Mouse (Mus musculus): ENCODE results near the gene Pkp1. TPM values are rescaled to one million over a fixed set of nuclear protein-coding genes. Genes with fewer than 3 reads are reported as not detected.
A peak's percentile ranks its signal among the peaks of the same experiment; 100 is the strongest.

Pkp1 gene
- polyA plus RNA-seq, 1 experiment from 2014 or later: 0.04 TPM

- H3K9ac ChIP-seq: no peak overlapping the region
- 58% methylated on average over 6 of the region's 6 CpGs for WGBS
Measured at GRCm38 (mm10) chr1:135941259-135942006, 22.4 kb upstream of the Pkp1 start.

DNA sequence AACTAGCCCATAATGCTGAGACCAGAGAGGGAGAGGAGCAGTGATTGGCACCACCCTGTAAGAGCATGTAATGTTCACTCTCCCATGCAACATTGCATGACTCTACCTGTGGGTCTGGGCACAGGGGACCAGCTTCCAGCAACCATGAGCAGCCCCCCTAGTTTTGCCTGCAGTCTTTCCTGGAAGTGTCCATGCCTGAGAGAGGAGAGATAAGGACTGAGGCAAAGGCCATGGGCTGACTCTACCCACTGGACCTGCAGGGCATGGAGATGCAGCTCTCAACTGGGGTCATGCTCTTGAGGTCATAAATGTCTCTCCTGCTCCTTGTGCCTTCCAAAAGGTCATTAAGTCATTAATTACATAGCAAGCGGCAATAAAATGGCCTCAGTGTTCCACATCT is 17.1 kb upstream of the Pkp1 start:
- H3K36me3 ChIP-seq: no peaks in the 10 kb centered on the region
- H3K27me3 ChIP-seq (replicated peaks): peaks cover 6% of the 10 kb centered on the region
- ATAC-seq (ENCODE audit: insufficient number of reproducible peaks, low FRiP score): no peak
- no peak overlapping the region for H3K4me3 ChIP-seq
- WGBS: 75% methylated on average over 1 of the region's 1 CpGs
- H3K27ac ChIP-seq (ENCODE audit: poor library complexity, severe bottlenecking): no peak overlapping the region
- peaks cover 8% of the 10 kb centered on the region for H3K4me1 ChIP-seq (replicated peaks)
- no peaks in the 10 kb centered on the region for H3K9me3 ChIP-seq (replicated peaks)
- no peak overlapping the region for H3K9ac ChIP-seq
- no peak overlapping the region for H3K4me2 ChIP-seq

More at GRCm38 (mm10) chr1:135941259-135942006, 22.4 kb upstream of the Pkp1 start:
- Histone ChIP-seq H3K27me3 (replicated peaks) (peaks cover 42% of the 10 kb centered on the region), H3K4me2 (no peak overlapping the region), H3K4me1 (replicated peaks) (peaks cover 25% of the 10 kb centered on the region), H3K27ac (ENCODE audit: poor library complexity, severe bottlenecking) (0 out of 2 replicates have a peak overlapping the region, but pooled peaks have one; percentile 26), H3K4me3 (no peak overlapping the region), H3K36me3 (no peaks in the 10 kb centered on the region), H3K9me3 (replicated peaks) (no peaks in the 10 kb centered on the region)
- ATAC-seq (ENCODE audit: insufficient number of reproducible peaks, low FRiP score): peak; percentile 85

GRCm38 (mm10) chr1:135933704-135934293 is 14.8 kb upstream of the Pkp1 start:
- no peak overlapping the region for H3K9ac ChIP-seq
- H3K4me1 ChIP-seq (replicated peaks): peaks cover 7% of the 10 kb centered on the region
- ATAC-seq (ENCODE audit: insufficient number of reproducible peaks, low FRiP score): no peak
- peaks cover 10% of the 10 kb centered on the region; the same call in 1 of the 2 replicates for H3K27me3 ChIP-seq (replicated peaks)
- H3K36me3 ChIP-seq: no peaks in the 10 kb centered on the region
- H3K4me3 ChIP-seq: no peak overlapping the region
- H3K4me2 ChIP-seq: no peak overlapping the region
- WGBS: 77% methylated on average over 18 of the region's 18 CpGs
- H3K9me3 ChIP-seq (replicated peaks): no peaks in the 10 kb centered on the region
- no peak overlapping the region for H3K27ac ChIP-seq (ENCODE audit: poor library complexity, severe bottlenecking)

DNA sequence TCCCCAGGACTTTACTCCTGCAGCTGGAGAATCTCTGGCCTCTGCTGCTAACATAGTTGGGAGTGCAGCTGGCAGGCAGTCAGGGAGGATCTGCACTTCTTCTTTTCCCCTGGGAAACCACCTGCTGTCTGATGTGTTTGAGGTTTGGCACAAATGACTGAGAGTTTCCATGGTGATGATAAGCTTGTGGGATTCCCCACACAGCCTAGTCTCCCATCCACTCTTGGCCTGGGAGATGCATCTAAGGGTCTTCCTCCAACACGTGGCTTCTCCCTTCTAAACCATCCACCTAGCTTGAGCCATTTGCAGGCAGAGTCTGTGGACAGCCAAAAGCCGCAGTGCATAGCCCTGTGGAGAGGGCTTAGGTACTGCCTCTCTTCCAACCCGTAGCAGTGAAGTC is 10.9 kb upstream of the Pkp1 start:
- WGBS: 66% methylated on average over 3 of the region's 3 CpGs
- H3K27me3 ChIP-seq (replicated peaks): peaks cover 34% of the 10 kb centered on the region
- no peak overlapping the region for H3K9ac ChIP-seq
- H3K4me2 ChIP-seq: no peak overlapping the region
- no peak overlapping the region for H3K4me3 ChIP-seq
- no peaks in the 10 kb centered on the region for H3K36me3 ChIP-seq
- ATAC-seq (ENCODE audit: insufficient number of reproducible peaks, low FRiP score): no peak
- no peaks in the 10 kb centered on the region for H3K4me1 ChIP-seq (replicated peaks)
- no peaks in the 10 kb centered on the region for H3K9me3 ChIP-seq (replicated peaks)
- no peak overlapping the region for H3K27ac ChIP-seq (ENCODE audit: poor library complexity, severe bottlenecking)

- Histone ChIP-seq H3K27me3 (replicated peaks) (peaks cover 74% of the 10 kb centered on the region), H3K27ac (ENCODE audit: poor library complexity, severe bottlenecking) (no peak overlapping the region), H3K9me3 (replicated peaks) (no peaks in the 10 kb centered on the region), H3K36me3 (no peaks in the 10 kb centered on the region), H3K9ac (no peak overlapping the region), H3K4me1 (replicated peaks) (no peaks in the 10 kb centered on the region), H3K4me2 (no peak overlapping the region), H3K4me3 (no peak overlapping the region)
- ATAC-seq (ENCODE audit: insufficient number of reproducible peaks, low FRiP score): no peak
- WGBS: 70% methylated on average over 5 of the region's 5 CpGs
Measured at GRCm38 (mm10) chr1:135925848-135926247, 6.8 kb upstream of the Pkp1 start.

DNA sequence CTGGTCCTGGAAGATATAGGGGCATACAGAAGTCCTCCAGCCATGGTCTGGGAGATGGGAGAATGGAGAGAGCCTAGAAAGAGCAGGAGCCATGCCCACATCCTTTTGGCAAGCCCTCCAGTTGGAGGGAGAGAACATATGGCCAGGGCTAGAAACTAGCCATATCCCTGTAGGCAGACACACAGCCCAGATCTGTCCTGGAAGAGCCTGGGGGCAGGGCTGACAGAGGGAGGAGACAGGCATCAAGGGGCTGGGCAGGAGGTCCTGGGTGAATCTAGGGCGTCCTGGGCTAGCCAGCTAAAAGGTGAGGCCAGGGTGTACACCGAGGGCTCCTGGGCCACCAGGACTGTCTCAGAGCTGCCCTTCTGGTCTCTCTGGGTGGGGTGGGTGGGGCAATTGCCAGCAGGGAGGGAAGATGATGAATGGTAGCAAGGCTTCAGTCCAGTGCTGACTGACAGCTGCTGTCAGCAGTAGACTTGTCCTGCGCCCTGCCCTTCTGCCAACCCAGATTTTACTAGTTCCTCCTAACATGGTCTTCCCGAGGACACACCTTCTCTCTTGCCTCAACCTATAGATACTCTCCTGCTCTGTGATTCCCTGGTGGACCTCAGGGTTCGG is 5.5 kb upstream of the Pkp1 start:
- Histone ChIP-seq H3K9ac (no peak overlapping the region), H3K27me3 (replicated peaks) (peaks cover 82% of the 10 kb centered on the region), H3K27ac (ENCODE audit: poor library complexity, severe bottlenecking) (no peak overlapping the region), H3K4me2 (no peak overlapping the region), H3K9me3 (replicated peaks) (no peaks in the 10 kb centered on the region), H3K36me3 (no peaks in the 10 kb centered on the region), H3K4me1 (replicated peaks) (no peaks in the 10 kb centered on the region), H3K4me3 (no peak overlapping the region)
- 51% methylated on average over 5 of the region's 5 CpGs for WGBS
- ATAC-seq (ENCODE audit: insufficient number of reproducible peaks, low FRiP score): no peak

DNA sequence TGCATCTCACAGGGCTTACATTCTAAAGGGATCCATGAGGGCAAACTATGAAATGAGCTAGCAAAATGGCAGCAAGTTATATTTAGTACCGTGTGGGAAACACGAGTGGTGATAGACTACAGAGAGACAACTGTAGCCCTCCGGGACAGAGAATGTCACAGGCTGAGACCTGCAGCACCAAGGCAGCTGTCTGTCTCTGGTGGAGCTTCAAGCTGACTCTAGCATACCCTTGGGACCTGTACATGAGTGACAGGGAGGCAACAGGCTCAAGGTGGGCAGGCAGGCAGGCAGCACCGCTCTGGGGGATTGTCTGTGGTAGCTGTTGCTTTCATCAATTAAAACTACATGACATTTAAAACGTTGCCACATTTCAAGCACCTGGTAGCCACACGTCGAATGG is 4.2 kb upstream of the Pkp1 start:
- 59% methylated on average over 7 of the region's 7 CpGs for WGBS
- Histone ChIP-seq H3K9ac (no peak overlapping the region), H3K4me3 (no peak overlapping the region), H3K27me3 (replicated peaks) (peaks cover 93% of the 10 kb centered on the region), H3K9me3 (replicated peaks) (no peaks in the 10 kb centered on the region), H3K36me3 (no peaks in the 10 kb centered on the region), H3K4me2 (no peak overlapping the region), H3K4me1 (replicated peaks) (peaks cover 10% of the 10 kb centered on the region), H3K27ac (ENCODE audit: poor library complexity, severe bottlenecking) (no peak overlapping the region)
- ATAC-seq (ENCODE audit: insufficient number of reproducible peaks, low FRiP score): no peak

DNA sequence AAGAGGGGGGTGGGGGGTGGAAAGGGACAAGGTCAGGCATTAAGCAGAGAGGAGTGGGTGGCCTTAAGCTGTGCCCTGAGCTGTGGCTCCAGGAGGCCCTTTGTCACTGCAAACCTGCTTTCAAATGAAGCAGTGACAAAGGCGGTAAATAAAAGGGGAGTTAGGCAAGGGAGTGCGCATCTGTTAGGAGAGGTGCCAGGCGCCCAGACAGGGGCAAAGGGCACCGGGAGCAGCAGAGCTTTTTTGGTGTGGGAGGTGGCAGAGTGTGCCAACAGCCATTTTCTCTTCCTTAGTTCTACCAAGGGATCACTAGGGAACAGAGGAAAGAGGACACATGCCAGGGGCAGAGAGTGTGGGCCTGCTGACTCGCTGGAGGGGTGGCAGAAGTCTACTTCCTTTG is 1.8 kb downstream of the Pkp1 start:
- peaks cover 10% of the 10 kb centered on the region for H3K4me1 ChIP-seq (replicated peaks)
- no peak overlapping the region for H3K27ac ChIP-seq (ENCODE audit: poor library complexity, severe bottlenecking)
- no peak for ATAC-seq (ENCODE audit: insufficient number of reproducible peaks, low FRiP score)
- no peak overlapping the region for H3K9ac ChIP-seq
- no peak overlapping the region for H3K4me2 ChIP-seq
- no peaks in the 10 kb centered on the region for H3K36me3 ChIP-seq
- no peaks in the 10 kb centered on the region for H3K9me3 ChIP-seq (replicated peaks)
- 16% methylated on average over 5 of the region's 5 CpGs for WGBS
- peaks cover 93% of the 10 kb centered on the region for H3K27me3 ChIP-seq (replicated peaks)
- H3K4me3 ChIP-seq: no peak overlapping the region

GRCm38 (mm10) chr1:135916486-135917058 is 2.4 kb downstream of the Pkp1 start:
- H3K4me1 ChIP-seq (replicated peaks): peaks cover 10% of the 10 kb centered on the region

GRCm38 (mm10) chr1:135913657-135914056 is 5.3 kb downstream of the Pkp1 start:
- Histone ChIP-seq H3K27me3 (replicated peaks) (peaks cover 91% of the 10 kb centered on the region), H3K4me3 (no peak overlapping the region), H3K9me3 (replicated peaks) (no peaks in the 10 kb centered on the region), H3K4me1 (replicated peaks) (peaks cover 12% of the 10 kb centered on the region), H3K9ac (no peak overlapping the region), H3K4me2 (no peak overlapping the region), H3K27ac (ENCODE audit: poor library complexity, severe bottlenecking) (no peak overlapping the region), H3K36me3 (no peaks in the 10 kb centered on the region)
- WGBS: 62% methylated on average over 4 of the region's 4 CpGs
- ATAC-seq (ENCODE audit: insufficient number of reproducible peaks, low FRiP score): no peak

More at GRCm38 (mm10) chr1:135916486-135917058, 2.4 kb downstream of the Pkp1 start:
- H3K9ac ChIP-seq: no peak overlapping the region
- H3K27ac ChIP-seq (ENCODE audit: poor library complexity, severe bottlenecking): no peak overlapping the region
- WGBS: 28% methylated on average over 5 of the region's 5 CpGs
- H3K36me3 ChIP-seq: no peaks in the 10 kb centered on the region
- ATAC-seq (ENCODE audit: insufficient number of reproducible peaks, low FRiP score): no peak
- H3K4me2 ChIP-seq: no peak overlapping the region
- no peaks in the 10 kb centered on the region for H3K9me3 ChIP-seq (replicated peaks)
- H3K4me3 ChIP-seq: no peak overlapping the region
- peaks cover 91% of the 10 kb centered on the region for H3K27me3 ChIP-seq (replicated peaks)

DNA sequence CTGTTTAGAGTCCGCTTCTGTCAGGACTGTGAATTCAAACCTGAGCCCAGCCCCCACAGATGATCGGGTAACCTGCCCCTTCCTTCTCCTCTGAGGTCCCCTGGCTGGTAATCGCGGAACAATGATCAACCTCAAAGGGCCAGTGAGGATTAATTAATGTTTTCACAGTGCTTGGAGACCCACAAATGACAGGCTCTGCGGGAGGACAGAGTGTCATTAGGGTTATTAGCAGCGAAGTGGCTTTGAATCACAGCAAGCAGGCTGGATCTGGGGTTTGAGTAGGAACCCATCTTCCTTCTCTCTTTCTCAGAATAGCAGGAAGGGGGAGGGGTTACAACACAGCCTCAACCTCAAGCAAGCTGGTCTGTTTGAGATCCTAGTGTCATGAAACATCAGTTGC is 9.6 kb downstream of the Pkp1 start:
- no peak for ATAC-seq (ENCODE audit: insufficient number of reproducible peaks, low FRiP score)
- Histone ChIP-seq H3K4me3 (no peak overlapping the region), H3K9me3 (replicated peaks) (no peaks in the 10 kb centered on the region), H3K4me1 (replicated peaks) (peaks cover 10% of the 10 kb centered on the region), H3K9ac (no peak overlapping the region), H3K27ac (ENCODE audit: poor library complexity, severe bottlenecking) (no peak overlapping the region), H3K4me2 (no peak overlapping the region), H3K36me3 (no peaks in the 10 kb centered on the region), H3K27me3 (replicated peaks) (peaks cover 53% of the 10 kb centered on the region)
- WGBS: 28% methylated on average over 6 of the region's 6 CpGs
